Mouse (Mus musculus): ENCODE results near the gene Cmip. TPM values are rescaled to one million over a fixed set of nuclear protein-coding genes. Genes with fewer than 3 reads are reported as not detected.

Gene Cmip
- total RNA-seq, 2 experiments from 2014 or later: 8.3 to 11.4 TPM

DNA sequence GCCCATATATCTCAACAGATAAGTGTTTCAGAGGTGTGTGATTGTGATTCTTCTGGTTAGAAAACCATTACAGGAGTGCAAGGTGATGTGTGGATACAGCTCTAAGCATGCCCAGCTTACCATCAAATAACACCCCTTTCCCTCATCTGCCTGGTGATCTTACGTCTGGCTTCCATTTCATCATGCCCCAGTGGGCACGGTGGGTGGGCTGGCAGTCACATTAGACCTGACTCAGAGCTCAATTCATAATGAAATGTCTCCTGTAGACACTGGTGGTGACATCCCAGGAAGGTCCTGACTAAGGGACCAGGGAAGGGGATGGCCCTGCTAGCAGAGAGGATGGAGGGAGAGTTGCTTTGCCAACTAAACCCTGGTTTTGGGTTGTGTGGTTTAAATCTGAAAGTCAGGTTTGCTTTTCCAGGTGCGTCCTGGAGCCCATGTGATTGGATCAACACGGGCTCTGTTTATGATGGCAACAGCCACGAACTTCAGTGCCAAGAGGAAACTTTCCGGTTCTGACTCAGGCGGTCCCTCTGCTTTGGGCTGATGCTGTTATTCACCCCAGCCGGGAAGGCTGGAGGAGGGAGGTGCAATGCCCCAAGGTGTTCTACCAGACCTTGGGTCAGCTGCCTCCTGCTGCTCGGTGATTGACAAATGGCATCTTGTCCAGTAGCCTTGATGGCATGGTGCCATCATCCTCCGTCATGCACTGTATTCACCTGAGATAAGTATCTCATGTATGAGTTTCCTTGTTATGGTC is 231.6 kb downstream of the Cmip start:
- no peak for TF ChIP-seq CTCF (IDR thresholded peaks at IDR 0.05)
- H3K4me3 ChIP-seq: no peak overlapping the region
- no peak for DNase-seq
- intact Hi-C loops (cut with DNase I): no loop called here
- no peak overlapping the region for H3K27ac ChIP-seq

DNA sequence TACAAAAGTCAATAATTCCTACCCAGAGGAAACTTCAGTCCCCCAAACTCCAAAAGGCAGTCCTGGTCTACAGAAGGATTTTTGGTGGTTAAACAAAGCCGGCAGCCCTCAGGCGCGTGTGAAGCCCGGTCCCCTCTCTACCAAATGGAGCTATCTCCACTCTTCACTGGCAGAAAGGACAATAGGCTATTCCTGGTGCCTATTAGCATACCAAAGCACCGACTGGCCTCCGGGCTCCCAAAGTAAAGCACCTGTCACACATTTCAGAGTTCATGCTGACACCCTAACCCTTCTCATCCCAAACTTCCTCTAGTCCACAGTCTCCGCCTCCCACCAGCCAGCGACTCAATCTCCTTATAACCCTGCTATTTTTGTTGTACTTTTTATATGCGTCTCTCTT is 236.7 kb downstream of the Cmip start:
- Histone ChIP-seq H3K27ac (no peak overlapping the region), H3K4me3 (no peak overlapping the region)
- no peak for DNase-seq
- intact Hi-C loops (cut with DNase I): no loop called here
- no peak for TF ChIP-seq CTCF (IDR thresholded peaks at IDR 0.05)

DNA sequence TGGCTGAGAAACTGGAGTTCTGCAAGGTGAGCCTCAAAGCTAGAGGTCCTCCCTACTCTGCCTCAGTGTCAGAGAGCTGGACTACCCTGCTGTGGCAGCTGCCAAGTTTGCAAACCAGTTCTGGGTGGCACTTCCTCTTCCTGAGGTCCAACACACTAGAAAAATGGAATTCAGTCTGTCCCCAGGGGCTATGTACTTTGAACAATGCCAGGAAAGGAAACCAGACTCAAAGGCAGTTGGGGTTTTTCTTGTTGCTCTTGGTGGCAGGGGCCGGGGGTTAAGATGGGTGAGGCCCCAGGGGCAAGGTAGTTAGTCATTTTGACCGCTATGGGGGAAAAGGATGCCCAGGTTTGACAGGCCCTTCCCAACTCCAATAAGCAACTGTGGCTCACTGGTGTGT is 238.0 kb downstream of the Cmip start:
- TF ChIP-seq CTCF (IDR thresholded peaks at IDR 0.05): no peak
- no peak overlapping the region for H3K4me3 ChIP-seq
- no peak for DNase-seq
- no peak overlapping the region for H3K27ac ChIP-seq
- intact Hi-C loops (cut with DNase I): no loop called here

DNA sequence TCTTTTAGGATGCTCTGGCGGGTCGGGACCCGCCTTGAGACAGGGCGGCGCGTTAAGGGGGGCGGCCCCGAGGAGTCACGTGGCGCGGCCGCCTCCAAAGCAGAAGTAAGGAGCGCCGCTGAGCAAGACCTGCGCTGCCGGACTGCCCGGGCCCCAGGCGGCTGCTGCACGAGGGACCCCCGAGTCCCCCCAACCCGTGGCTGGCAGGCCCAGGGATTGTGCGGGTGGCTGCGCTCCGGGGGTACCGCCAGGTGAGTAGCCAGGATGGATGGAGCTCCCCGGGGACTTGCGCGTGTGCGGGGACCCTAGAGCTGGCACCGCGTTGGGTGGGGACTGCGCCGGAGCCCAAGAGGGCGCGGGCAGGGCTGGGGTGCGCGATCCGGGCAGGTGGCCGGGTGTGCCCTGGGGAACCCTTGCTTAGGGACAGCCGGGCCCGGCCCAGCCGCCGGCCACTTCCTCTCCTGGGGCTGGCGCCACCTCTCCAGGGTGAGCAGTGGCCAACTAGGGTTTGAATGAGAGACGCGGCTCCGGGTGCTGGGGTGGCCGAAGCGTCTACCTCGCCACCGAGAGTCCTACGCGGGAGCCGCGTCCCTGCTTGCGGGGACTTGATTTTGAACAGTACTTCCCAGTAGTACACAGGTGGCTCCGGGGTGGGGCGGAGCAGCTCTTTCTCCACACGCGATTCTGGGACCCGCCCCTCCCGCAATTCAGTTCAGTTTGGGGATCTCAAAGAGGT is 241.5 kb downstream of the Cmip start, which contains the start of gene Plcg2:
Gene Plcg2 (plus strand): TSS at position 113 of the 736 bp plus-strand sequence.
- TF ChIP-seq CTCF (IDR thresholded peaks at IDR 0.05): no peak
- intact Hi-C loops (cut with DNase I): no loop called here
- peak within 1 kb of the TSS; percentile 71 for H3K27ac ChIP-seq
- peak within 1 kb of the TSS; percentile 77 for H3K4me3 ChIP-seq
- DNase-seq: peak; percentile 50

DNA sequence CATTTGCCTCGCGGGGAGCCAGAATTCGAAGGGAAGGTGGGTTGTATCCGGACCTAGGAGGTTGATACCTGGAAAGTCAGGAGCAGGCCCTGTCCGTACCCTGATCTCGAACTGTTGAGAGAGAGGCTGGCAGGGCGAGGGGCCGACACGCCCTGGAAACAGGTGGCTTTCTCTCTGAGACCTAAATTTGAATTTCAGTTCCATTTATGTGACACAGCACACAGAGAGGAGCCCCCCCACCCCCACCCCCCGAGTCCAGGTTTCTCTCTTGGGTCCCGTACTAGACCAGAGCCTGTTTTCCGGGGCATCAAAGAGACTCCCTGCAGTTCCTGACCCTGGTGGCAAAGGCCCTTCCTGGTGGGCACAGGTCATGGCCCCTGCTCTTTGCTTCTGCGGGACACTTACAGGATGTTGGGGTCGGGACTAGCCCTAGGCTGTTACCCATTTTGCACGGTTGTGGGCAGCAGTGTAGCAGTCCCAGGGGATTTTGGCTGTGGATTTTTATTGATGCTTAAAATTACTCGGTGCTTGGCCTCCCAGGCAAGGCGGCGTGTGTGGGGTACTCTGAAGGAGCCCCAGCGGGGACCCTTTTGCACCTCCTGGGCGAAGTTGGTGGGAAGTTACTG is 242.2 kb downstream of the Cmip start:
- DNase-seq: no peak
- intact Hi-C loops (cut with DNase I): no loop called here
- peak overlapping the region; percentile 77 for H3K4me3 ChIP-seq
- TF ChIP-seq CTCF (IDR thresholded peaks at IDR 0.05): no peak
- H3K27ac ChIP-seq: no peak overlapping the region

DNA sequence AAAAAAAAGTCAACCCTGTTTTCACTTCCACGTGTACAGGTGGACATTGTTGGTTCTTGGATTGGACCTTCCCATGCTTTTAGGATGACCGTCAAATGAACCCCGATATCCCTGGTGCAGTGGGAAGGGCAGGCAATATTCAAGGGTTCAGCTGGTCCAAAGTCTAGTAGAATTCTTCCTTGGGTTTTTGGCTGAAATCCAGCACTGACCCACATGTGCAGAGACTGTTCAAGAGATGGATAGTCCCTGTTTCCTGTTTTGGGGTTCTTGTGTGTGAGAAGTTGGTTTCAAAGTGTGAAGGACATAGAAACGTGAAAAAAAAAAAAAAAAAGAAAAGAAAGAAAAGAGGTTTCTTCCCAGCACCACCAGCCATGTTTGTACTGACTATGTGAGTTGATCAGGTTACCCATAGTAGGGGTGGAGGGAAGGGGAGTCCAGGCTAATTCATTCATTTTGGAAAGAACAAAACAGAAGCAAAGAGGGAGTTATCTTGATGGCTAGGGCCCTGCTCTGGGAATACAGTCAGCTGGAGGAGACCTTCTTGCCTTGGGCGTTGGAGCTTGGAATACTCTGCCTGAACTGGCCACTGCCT is 243.5 kb downstream of the Cmip start:
- H3K4me3 ChIP-seq: no peak overlapping the region
- DNase-seq: no peak
- H3K27ac ChIP-seq: no peak overlapping the region
- intact Hi-C loops (cut with DNase I): no loop called here
- TF ChIP-seq CTCF (IDR thresholded peaks at IDR 0.05): no peak

DNA sequence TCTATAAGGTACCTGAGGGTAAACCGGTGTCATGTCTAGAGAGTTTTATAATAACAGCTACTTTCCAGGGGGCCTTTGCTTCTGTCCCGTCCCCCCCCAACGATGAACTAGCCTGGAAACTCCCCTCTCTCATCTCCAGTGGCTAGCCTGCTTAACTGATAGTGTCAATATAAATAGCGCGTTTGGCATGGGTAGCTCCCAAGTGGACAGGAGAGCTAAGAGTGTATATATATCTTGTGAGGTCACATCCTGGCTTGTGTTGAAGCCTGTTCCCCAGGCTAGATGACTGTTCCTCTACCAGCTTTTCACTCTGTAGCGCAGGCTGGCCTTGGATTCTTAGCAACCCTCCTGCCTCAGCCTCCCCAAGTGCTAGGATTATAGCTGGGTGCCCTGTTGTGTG is 244.5 kb downstream of the Cmip start:
- Histone ChIP-seq H3K4me3 (no peak overlapping the region), H3K27ac (no peak overlapping the region)
- DNase-seq: no peak
- no peak for TF ChIP-seq CTCF (IDR thresholded peaks at IDR 0.05)
- intact Hi-C loops (cut with DNase I): no loop called here

DNA sequence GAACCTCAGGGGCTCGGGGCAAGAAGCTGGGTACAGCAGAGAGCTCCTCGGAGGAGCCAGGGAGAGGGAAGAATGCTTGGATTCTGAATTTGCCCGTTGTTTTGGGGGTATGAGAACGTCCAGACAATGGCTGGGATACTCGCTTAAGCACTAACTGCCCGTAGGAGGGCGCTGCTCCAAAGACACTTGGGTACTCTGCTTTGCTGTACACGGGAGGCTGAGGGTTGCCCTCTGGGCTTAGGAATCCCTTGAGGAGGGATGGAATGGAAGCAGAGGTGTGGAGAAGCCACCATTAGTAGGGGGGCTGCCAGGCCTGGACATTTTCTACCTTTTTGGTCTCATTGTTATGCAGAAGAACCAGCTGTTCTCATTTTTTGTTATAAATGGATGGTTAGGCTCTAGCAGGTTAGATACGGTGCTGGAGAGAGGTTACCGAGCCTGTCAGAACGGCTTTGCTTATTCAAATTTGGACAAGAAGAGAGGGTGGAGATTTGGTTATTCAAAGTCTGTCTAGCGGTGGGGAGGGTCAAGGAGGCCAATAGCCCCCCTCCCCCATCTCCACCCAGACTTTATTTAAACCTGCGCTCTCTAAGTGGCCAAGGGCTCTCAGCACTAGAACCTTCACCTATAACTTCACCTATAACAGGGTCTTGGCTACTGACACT is 246.7 kb downstream of the Cmip start:
- no peak for TF ChIP-seq CTCF (IDR thresholded peaks at IDR 0.05)
- H3K4me3 ChIP-seq: no peak overlapping the region
- no peak for DNase-seq
- H3K27ac ChIP-seq: no peak overlapping the region
- intact Hi-C loops (cut with DNase I): no loop called here

DNA sequence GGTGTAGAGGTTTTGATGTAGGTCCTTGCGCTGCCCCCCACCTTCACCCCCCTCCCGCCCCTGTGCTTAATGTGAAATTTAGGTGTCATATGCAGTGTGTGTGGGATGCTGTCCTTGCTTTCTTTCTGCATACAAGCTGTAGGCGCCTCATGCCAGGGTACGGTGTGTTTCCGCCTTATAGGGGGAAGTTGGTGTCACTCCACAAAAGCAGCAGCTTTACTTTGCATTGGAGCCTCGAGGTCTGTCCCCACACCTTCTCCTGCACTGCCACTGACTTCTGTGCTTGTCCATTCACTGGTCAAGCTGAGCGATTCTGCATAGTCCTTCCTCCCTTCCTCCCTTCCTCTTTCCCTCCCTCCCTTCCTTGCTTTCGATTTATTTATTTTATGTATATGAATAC is 250.8 kb downstream of the Cmip start:
- no peak overlapping the region for H3K4me3 ChIP-seq
- TF ChIP-seq CTCF (IDR thresholded peaks at IDR 0.05): no peak
- no peak overlapping the region for H3K27ac ChIP-seq
- no peak for DNase-seq
- intact Hi-C loops (cut with DNase I): no loop called here

Small RNA genes lying within 50 kb of the gene (microRNA-seq; reads per million reads assigned to microRNA genes)
- gene Mir7077: not detected
- not detected for gene Mir7078

Other genes starting within 250 kb of the Cmip start
- under 1 TPM; 0.06 to 0.13 TPM for gene Pkd1l2, start 174.6 kb upstream of the Cmip start, total RNA-seq (2021)
- not detected for gene Bco1, start 161.2 kb upstream of the Cmip start, total RNA-seq (2021)
- gene Gan, start 98.9 kb upstream of the Cmip start, total RNA-seq (2021): 1 to 10 TPM; 4.8 to 5.9 TPM
- under 1 TPM; 0.73 to 0.79 TPM for gene Plcg2, start 241.2 kb downstream of the Cmip start, total RNA-seq (2021)